Mouse (Mus musculus) liver, embryonic 11.5 days (tissue): ENCODE measurements around the gene Cmip. TPM values are rescaled to one million over a fixed set of nuclear protein-coding genes. Genes with fewer than 3 reads are reported as not detected.

Experiments
- ATAC-seq: fragments of 200-750 bp; cut with Nextera tagmentation; replicated peaks from 2 replicates; pipeline ENCODE4 v1.8.0; 2017; ENCODE audit warnings: moderate number of reproducible peaks, mild to moderate bottlenecking, moderate TSS enrichment, moderate library complexity; ENCODE audit not compliant: low FRiP score
- DNase-seq: peaks from one replicate; pipeline ENCODE4 v3.0.0-alpha.2; 2017; ENCODE audit warnings: low spot score
- H3K27ac ChIP-seq: fragments of 300-500 bp; sonication (generic); 2 replicates; pipeline ENCODE4 v1.5.1; 2014; ENCODE audit warnings: mild to moderate bottlenecking, low read depth, low read length, control low read depth
- H3K27me3 ChIP-seq: fragments of 300-500 bp; sonication (generic); replicated peaks from 2 replicates; pipeline ENCODE4 v1.6.1; 2014; ENCODE audit warnings: low read length, mixed read lengths; ENCODE audit not compliant: control insufficient read depth, insufficient read depth
- H3K36me3 ChIP-seq: fragments of 300-500 bp; sonication (generic); 2 replicates; pipeline ENCODE4 v1.6.1; 2014; ENCODE audit warnings: mild to moderate bottlenecking, low read length, moderate library complexity, mixed read lengths; ENCODE audit not compliant: control insufficient read depth, insufficient read depth
- H3K4me1 ChIP-seq: fragments of 300-500 bp; sonication (generic); replicated peaks from 2 replicates; pipeline ENCODE4 v1.6.1; 2014; ENCODE audit warnings: low read length, mixed read lengths; ENCODE audit not compliant: control insufficient read depth, insufficient read depth
- H3K4me2 ChIP-seq: fragments of 300-500 bp; sonication (generic); 2 replicates; pipeline ENCODE4 v1.6.1; 2014; ENCODE audit warnings: mild to moderate bottlenecking, control low read depth, moderate library complexity
- H3K4me3 ChIP-seq: fragments of 300-500 bp; sonication (generic); 2 replicates; pipeline ENCODE4 v1.5.1; 2014; ENCODE audit warnings: low read depth, low read length, control low read depth
- H3K9ac ChIP-seq: fragments of 300-500 bp; sonication (generic); 2 replicates; pipeline ENCODE4 v1.6.1; 2014; ENCODE audit warnings: low read depth, low read length, control low read depth
- H3K9me3 ChIP-seq: fragments of 300-500 bp; sonication (generic); 2 replicates; pipeline ENCODE4 v1.6.1; 2016; ENCODE audit warnings: low read length, inconsistent platforms, mixed read lengths; ENCODE audit not compliant: control insufficient read depth
- WGBS: fragments of 180-500 bp; shearing (Covaris S2); extraction: QIAGEN DNeasy Blood & Tissue Kit; methylation state at CpG from one replicate; pipeline ENCODE4 v1.1.7; 2014; 5-methylcytosine and 5-hydroxymethylcytosine counted together
- polyA plus RNA-seq: library from polyadenylated mRNA; unstranded; fragments of >200 nt; fragmentation: Nextera tagmentation; extraction: Ambion mirVana; gene quantifications from 2 replicates; pipeline ENCODE4 v1.2.1, GENCODE M21; 2014

The Cmip gene
- polyA plus RNA-seq, 1 experiment from 2014 or later: 17.1 TPM

DNA sequence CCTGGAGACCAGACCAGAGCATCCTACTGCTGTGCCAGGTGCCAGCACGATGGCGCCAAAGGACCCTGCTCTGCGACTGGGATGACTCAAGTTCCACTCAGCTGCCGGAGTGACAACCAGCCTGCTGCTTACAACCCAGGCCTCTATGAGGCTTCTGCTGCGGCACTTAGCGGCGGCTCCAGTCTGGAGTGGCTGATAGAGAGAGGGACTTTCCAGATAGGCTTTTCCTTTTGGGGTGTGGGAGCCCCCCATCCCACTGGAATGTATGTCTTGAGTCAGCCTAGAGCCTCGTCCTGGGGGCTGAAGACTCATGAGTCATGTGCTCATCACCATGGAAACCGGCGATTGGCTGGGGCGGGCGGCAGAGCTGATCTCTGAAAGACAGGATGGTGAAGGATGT, 115.2 kb downstream of the Cmip start:
- Histone ChIP-seq H3K4me3 (no peak overlapping the region), H3K27ac (no peak overlapping the region), H3K4me2 (no peak overlapping the region), H3K27me3 (no peaks in the 10 kb centered on the region), H3K9ac (no peak overlapping the region), H3K4me1 (peaks cover 43% of the 10 kb centered on the region), H3K9me3 (no peaks in the 10 kb centered on the region), H3K36me3 (no peaks in the 10 kb centered on the region)
- no peak for DNase-seq
- no peak for ATAC-seq
- WGBS: 84% methylated on average over 12 of the region's 12 CpGs

- Histone ChIP-seq H3K9ac (no peak overlapping the region), H3K4me1 (peaks cover 33% of the 10 kb centered on the region), H3K4me2 (no peak overlapping the region), H3K4me3 (no peak overlapping the region), H3K9me3 (no peaks in the 10 kb centered on the region), H3K27ac (no peak overlapping the region), H3K36me3 (no peaks in the 10 kb centered on the region; the same call in 1 of the 2 replicates), H3K27me3 (no peaks in the 10 kb centered on the region)
- no peak for DNase-seq
- no peak for ATAC-seq
- WGBS: 80% methylated on average over 11 of the region's 11 CpGs
Measured at GRCm38 (mm10) chr8:117373001-117373428, 116.2 kb downstream of the Cmip start.

DNA sequence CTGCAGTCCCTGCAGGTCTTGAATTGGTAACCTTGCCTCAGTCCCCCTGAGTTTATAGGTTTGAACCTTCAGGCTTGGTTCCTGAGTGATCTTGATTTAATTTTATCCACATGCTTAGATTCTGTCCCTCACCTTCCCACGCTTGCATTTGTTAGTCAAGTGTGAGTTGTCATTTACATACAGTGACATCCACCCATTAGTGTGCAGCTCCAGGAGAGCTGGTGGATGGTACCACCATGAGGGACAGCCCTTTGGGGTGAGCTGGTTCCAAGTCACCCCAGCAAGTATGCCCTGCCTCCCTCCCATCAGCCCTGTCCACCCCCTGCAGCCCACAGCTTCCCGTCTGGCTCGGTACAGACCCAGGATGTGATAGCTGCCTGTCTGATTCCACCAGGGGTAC, 117.2 kb downstream of the Cmip start:
- peaks cover 30% of the 10 kb centered on the region for H3K4me1 ChIP-seq
- ATAC-seq: no peak
- no peak for DNase-seq

GRCm38 (mm10) chr8:117376997-117377396, 120.1 kb downstream of the Cmip start:
- no peak overlapping the region for H3K9ac ChIP-seq
- WGBS: 88% methylated on average over 16 of the region's 16 CpGs
- DNase-seq: no peak
- peaks cover 2% of the 10 kb centered on the region; the same call in 1 of the 2 replicates for H3K36me3 ChIP-seq
- ATAC-seq: no peak
- no peaks in the 10 kb centered on the region for H3K27me3 ChIP-seq
- peaks cover 8% of the 10 kb centered on the region for H3K4me1 ChIP-seq
- no peak overlapping the region for H3K4me3 ChIP-seq
- no peak overlapping the region for H3K4me2 ChIP-seq
- H3K27ac ChIP-seq: no peak overlapping the region
- H3K9me3 ChIP-seq: no peaks in the 10 kb centered on the region

More for the DNA sequence above, 117.2 kb downstream of the Cmip start:
- Histone ChIP-seq H3K27ac (no peak overlapping the region), H3K4me3 (no peak overlapping the region), H3K9ac (no peak overlapping the region), H3K36me3 (peaks cover 2% of the 10 kb centered on the region; the same call in 1 of the 2 replicates), H3K4me2 (no peak overlapping the region), H3K27me3 (no peaks in the 10 kb centered on the region), H3K9me3 (no peaks in the 10 kb centered on the region)
- 61% methylated on average over 3 of the region's 3 CpGs for WGBS

DNA sequence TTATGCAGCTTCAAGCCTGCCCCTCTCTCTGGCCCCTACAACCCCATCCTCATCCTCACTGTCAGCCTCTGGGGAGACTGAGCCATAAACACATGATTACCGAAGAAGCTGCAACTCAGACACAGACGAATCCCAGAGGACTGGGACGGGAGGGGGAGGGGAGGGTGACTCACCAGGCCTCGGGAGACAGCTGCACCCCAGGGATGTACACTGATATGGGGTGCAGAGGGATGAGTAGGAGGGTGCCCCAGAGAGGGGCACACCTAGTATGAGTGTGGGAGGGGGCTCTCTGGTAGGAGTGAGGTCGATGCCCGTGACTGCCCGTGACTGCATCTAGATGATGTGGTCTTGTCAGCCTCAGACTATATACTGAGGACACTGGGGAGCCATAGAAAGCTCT, 121.8 kb downstream of the Cmip start:
- DNase-seq (no peak), ATAC-seq (no peak)
- H3K9ac ChIP-seq: no peak overlapping the region
- H3K36me3 ChIP-seq: peaks cover 2% of the 10 kb centered on the region; the same call in 1 of the 2 replicates
- H3K4me1 ChIP-seq: 0 out of 2 replicates have a peak, but pooled peaks cover 3% of the 10 kb centered on the region
- H3K9me3 ChIP-seq: no peaks in the 10 kb centered on the region
- WGBS: 75% methylated on average over 7 of the region's 7 CpGs
- H3K4me2 ChIP-seq: no peak overlapping the region
- H3K4me3 ChIP-seq: no peak overlapping the region
- H3K27ac ChIP-seq: no peak overlapping the region
- no peaks in the 10 kb centered on the region for H3K27me3 ChIP-seq

DNA sequence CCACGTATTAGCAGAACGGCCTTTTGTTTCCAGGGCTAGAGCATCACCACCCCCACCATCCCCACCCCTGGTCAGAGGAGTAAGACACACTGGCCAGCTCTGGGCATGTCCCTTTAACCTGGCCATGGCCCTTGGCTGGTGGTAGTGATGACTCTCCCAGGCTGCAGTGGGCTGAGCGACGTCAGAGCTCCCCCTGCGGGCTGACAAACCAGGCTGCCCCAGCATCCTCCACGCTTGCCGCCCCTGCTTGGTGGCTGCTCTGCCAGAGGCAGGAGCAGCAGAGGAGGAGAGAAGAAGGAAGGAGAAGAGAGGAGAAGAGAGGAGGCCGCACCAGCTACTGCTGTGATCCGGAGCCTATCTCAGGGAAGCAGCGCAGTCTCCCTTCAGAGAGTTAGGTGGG, 122.3 kb downstream of the Cmip start:
- H3K27ac ChIP-seq: no peak overlapping the region
- H3K4me1 ChIP-seq: 0 out of 2 replicates have a peak, but pooled peaks cover 3% of the 10 kb centered on the region
- DNase-seq (no peak), ATAC-seq (0 out of 2 replicates have a peak, but pooled peaks have one; percentile 37)
- no peaks in the 10 kb centered on the region for H3K27me3 ChIP-seq
- H3K4me3 ChIP-seq: no peak overlapping the region
- no peaks in the 10 kb centered on the region for H3K9me3 ChIP-seq
- H3K4me2 ChIP-seq: no peak overlapping the region
- H3K36me3 ChIP-seq: peaks cover 3% of the 10 kb centered on the region
- 65% methylated on average over 10 of the region's 10 CpGs for WGBS
- H3K9ac ChIP-seq: no peak overlapping the region

- 82% methylated on average over 8 of the region's 8 CpGs for WGBS
- no peak for DNase-seq
- Histone ChIP-seq H3K4me3 (no peak overlapping the region), H3K9ac (no peak overlapping the region), H3K9me3 (no peaks in the 10 kb centered on the region), H3K4me2 (no peak overlapping the region), H3K27ac (no peak overlapping the region), H3K4me1 (0 out of 2 replicates have a peak, but pooled peaks cover 3% of the 10 kb centered on the region), H3K27me3 (no peaks in the 10 kb centered on the region), H3K36me3 (peaks cover 6% of the 10 kb centered on the region)
- no peak for ATAC-seq
Measured at GRCm38 (mm10) chr8:117380796-117381195, 123.9 kb downstream of the Cmip start.

DNA sequence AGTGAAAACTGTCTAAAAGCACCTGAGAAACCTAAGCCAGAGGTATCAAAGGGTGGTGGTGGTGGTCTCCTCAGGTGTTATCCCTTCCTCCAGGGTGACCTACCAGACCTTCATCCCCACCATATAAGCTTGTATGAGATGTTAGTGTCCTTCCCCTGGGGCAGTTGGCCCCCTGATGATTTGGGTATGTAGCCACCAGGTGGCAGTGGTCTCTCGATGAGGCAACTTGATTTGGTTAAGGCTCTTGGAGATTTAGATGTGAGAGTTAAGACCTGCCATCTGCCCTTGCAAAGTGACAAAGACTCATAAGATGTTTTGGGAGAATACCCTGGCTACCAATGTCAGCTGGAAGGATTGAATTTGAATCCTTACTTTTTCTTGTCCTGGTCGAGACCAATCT, 129.3 kb downstream of the Cmip start:
- no peak for DNase-seq
- H3K4me1 ChIP-seq: no peaks in the 10 kb centered on the region
- no peak overlapping the region for H3K9ac ChIP-seq
- H3K4me2 ChIP-seq: no peak overlapping the region
- H3K27me3 ChIP-seq: no peaks in the 10 kb centered on the region
- peaks cover 4% of the 10 kb centered on the region for H3K36me3 ChIP-seq
- H3K9me3 ChIP-seq: no peaks in the 10 kb centered on the region
- no peak overlapping the region for H3K4me3 ChIP-seq
- WGBS: 74% methylated on average over 2 of the region's 2 CpGs
- ATAC-seq: no peak
- no peak overlapping the region for H3K27ac ChIP-seq

- DNase-seq (no peak), ATAC-seq (no peak)
- Histone ChIP-seq H3K27ac (no peak overlapping the region), H3K36me3 (peaks cover 4% of the 10 kb centered on the region), H3K4me2 (no peak overlapping the region), H3K4me3 (no peak overlapping the region), H3K27me3 (no peaks in the 10 kb centered on the region), H3K9me3 (no peaks in the 10 kb centered on the region), H3K9ac (no peak overlapping the region), H3K4me1 (no peaks in the 10 kb centered on the region)
- 78% methylated on average over 10 of the region's 10 CpGs for WGBS
Measured at GRCm38 (mm10) chr8:117387642-117388041, 130.8 kb downstream of the Cmip start.
